Mouse (Mus musculus) embryonic fibroblast, embryonic 13.5 days (primary cell): ENCODE measurements around the gene Spsb2.

ENCODE experiments used
- CTCF ChIP-seq: IDR thresholded peaks from 2 replicates; pipeline ENCODE4 v1.5.1; 2011; ENCODE audit warnings: mild to moderate bottlenecking, control low read depth, low read length, moderate library complexity, borderline replicate concordance; ENCODE audit not compliant: insufficient read depth
- POLR2A ChIP-seq: IDR thresholded peaks from 2 replicates; pipeline ENCODE4 v1.6.1; 2011; ENCODE audit warnings: low read depth, mild to moderate bottlenecking, control low read depth, low read length, moderate library complexity

- TF ChIP-seq CTCF (no peak), POLR2A (no peak)
Measured at GRCm38 (mm10) chr6:124790121-124790520, 18.3 kb upstream of the Spsb2 start.
